Mouse (Mus musculus) limb, embryonic 14.5 days (tissue): ENCODE results near the gene Pdzd8. TPM values are rescaled to one million over a fixed set of nuclear protein-coding genes. Genes with fewer than 3 reads are reported as not detected.

Experiments used
- ATAC-seq: fragments of 200-750 bp; cut with Nextera tagmentation; 2 replicates; pipeline ENCODE4 v1.8.0; 2017; ENCODE audit warnings: low read depth, moderate number of reproducible peaks, moderate TSS enrichment; ENCODE audit not compliant: low FRiP score
- DNase-seq: peaks from one replicate; pipeline ENCODE4 v3.0.0-alpha.2; 2015; ENCODE audit warnings: low spot score
- H3K27ac ChIP-seq: fragments of 300-500 bp; sonication (generic); replicated peaks from 2 replicates; pipeline ENCODE4 v1.5.1; 2014; ENCODE audit warnings: low read depth, mild to moderate bottlenecking, low read length, moderate library complexity, mixed read lengths
- H3K27me3 ChIP-seq: fragments of 300-500 bp; sonication (generic); 2 replicates; pipeline ENCODE4 v1.6.1; 2014; ENCODE audit warnings: low read length, mixed read lengths; ENCODE audit not compliant: control insufficient read depth, insufficient read depth
- H3K36me3 ChIP-seq: fragments of 300-500 bp; sonication (generic); 2 replicates; pipeline ENCODE4 v1.6.1; 2014; ENCODE audit warnings: mild to moderate bottlenecking, low read length, moderate library complexity, mixed read lengths; ENCODE audit not compliant: control insufficient read depth, insufficient read depth
- H3K4me1 ChIP-seq: fragments of 300-500 bp; sonication (generic); 2 replicates; pipeline ENCODE4 v1.6.1; 2014; ENCODE audit warnings: antibody characterized with exemption, low read length, mixed read lengths; ENCODE audit not compliant: control insufficient read depth, insufficient read depth
- H3K4me2 ChIP-seq: fragments of 300-500 bp; sonication (generic); replicated peaks from 2 replicates; pipeline ENCODE4 v1.6.1; 2014; ENCODE audit warnings: low read depth, mild to moderate bottlenecking, low read length, moderate library complexity; ENCODE audit not compliant: severe bottlenecking
- H3K4me3 ChIP-seq: fragments of 300-500 bp; sonication (generic); replicated peaks from 2 replicates; pipeline ENCODE4 v1.5.1; 2014; ENCODE audit warnings: low read length
- H3K9ac ChIP-seq: fragments of 300-500 bp; sonication (generic); 2 replicates; pipeline ENCODE4 v1.6.1; 2014; ENCODE audit warnings: mild to moderate bottlenecking, low read depth, low read length, moderate library complexity; ENCODE audit not compliant: severe bottlenecking
- H3K9me3 ChIP-seq: fragments of 300-500 bp; sonication (generic); 2 replicates; pipeline ENCODE4 v1.6.1; 2016; ENCODE audit warnings: low read length; ENCODE audit not compliant: control insufficient read depth
- POLR2A ChIP-seq: fragments of 200-500 bp; IDR thresholded peaks from 2 replicates; pipeline ENCODE4 v1.8.0; 2012; ENCODE audit warnings: inconsistent platforms, mild to moderate bottlenecking, moderate library complexity, borderline replicate concordance; ENCODE audit not compliant: insufficient read depth, insufficient read length; ENCODE audit errors: extremely low read depth
- WGBS: fragments of 180-500 bp; shearing (Covaris S2); extraction: QIAGEN DNeasy Blood & Tissue Kit; methylation state at CpG from one replicate; pipeline ENCODE4 v1.1.7; 2014; 5-methylcytosine and 5-hydroxymethylcytosine counted together
- polyA plus RNA-seq, 2 experiments: library from polyadenylated mRNA; depleted of rRNA in 1 of 2; stranded (reverse) in 1 of 2; unstranded in 1 of 2; fragments of >200 nt; fragmentation: Nextera tagmentation in 1 of 2; extraction: Ambion mirVana in 1 of 2; gene quantifications; 2 replicates each; pipeline versions ENCODE4 v1.2.1 to v1.2.3; 2012 to 2014

The Pdzd8 gene
- polyA plus RNA-seq, 2 experiments: 13.2 to 15.3 TPM

DNA sequence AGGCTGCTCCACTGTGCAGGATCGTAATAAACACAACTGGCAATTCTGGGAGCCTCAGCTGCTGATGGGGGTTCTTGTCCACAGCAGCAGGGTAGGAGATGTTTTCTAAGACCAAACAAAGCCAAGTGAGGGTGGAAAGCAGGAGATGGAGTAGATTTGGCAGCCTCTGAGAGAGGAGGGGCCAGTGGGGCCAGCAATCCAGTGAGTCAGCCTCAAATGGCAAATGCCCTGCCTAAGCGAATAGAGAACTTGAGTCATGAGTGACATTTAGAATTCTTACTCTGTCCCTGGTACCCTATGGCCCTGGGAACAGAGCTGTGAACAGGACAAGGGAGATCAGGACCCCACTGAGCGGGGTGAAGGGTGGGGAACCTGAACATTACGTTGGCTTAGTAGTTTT lies 97.4 kb downstream of the Pdzd8 start:
- TF ChIP-seq POLR2A: no peak
- Histone ChIP-seq H3K9ac (no peak overlapping the region), H3K4me2 (no peak overlapping the region), H3K27ac (no peak overlapping the region), H3K27me3 (no peaks in the 10 kb centered on the region), H3K4me3 (no peak overlapping the region), H3K4me1 (no peaks in the 10 kb centered on the region), H3K36me3 (no peaks in the 10 kb centered on the region), H3K9me3 (no peaks in the 10 kb centered on the region)
- DNase-seq (no peak), ATAC-seq (no peak)
- 80% methylated on average over 4 of the region's 4 CpGs for WGBS

Other genes with a start within 250 kb of the Pdzd8 start
- 0.11 and 0.32 TPM in 2 replicates for gene Vax1, start 175.7 kb downstream of the Pdzd8 start, polyA plus RNA-seq (2012; rRNA removed)
- gene Vax1, start 175.7 kb downstream of the Pdzd8 start, polyA plus RNA-seq (2014; fragmentation: Nextera tagmentation; extraction: Ambion mirVana): 0.18 TPM in 1 of 2 replicates, not detected in the other
- gene Kcnk18, start 126.6 kb downstream of the Pdzd8 start, polyA plus RNA-seq (2012; rRNA removed): not detected in 2 replicates
- not detected in 2 replicates for gene Kcnk18, start 126.6 kb downstream of the Pdzd8 start, polyA plus RNA-seq (2014; fragmentation: Nextera tagmentation; extraction: Ambion mirVana)
- gene Slc18a2, start 84.9 kb downstream of the Pdzd8 start, polyA plus RNA-seq (2012; rRNA removed): 2.5 and 2.6 TPM in 2 replicates
- 8.2 TPM in 2 replicates for gene Slc18a2, start 84.9 kb downstream of the Pdzd8 start, polyA plus RNA-seq (2014; fragmentation: Nextera tagmentation; extraction: Ambion mirVana)
- gene Rps12-ps3, start 23.5 kb downstream of the Pdzd8 start, polyA plus RNA-seq (2012; rRNA removed): 222 and 266 TPM in 2 replicates
- gene Rps12-ps3, start 23.5 kb downstream of the Pdzd8 start, polyA plus RNA-seq (2014; fragmentation: Nextera tagmentation; extraction: Ambion mirVana): 17.6 and 54.2 TPM in 2 replicates
- 17.3 and 20.5 TPM in 2 replicates for gene Emx2, start 112.6 kb upstream of the Pdzd8 start, polyA plus RNA-seq (2012; rRNA removed)
- 13.1 and 16.1 TPM in 2 replicates for gene Emx2, start 112.6 kb upstream of the Pdzd8 start, polyA plus RNA-seq (2014; fragmentation: Nextera tagmentation; extraction: Ambion mirVana)